Mouse (Mus musculus) MEL (cell line): Measurements from ENCODE around the gene Asah2. TPM values are rescaled to one million over a fixed set of nuclear protein-coding genes. Genes with fewer than 3 reads are reported as not detected.

ENCODE experiments used
- DNase-seq: peaks from one replicate; pipeline ENCODE4 v3.0.0; 2011; ENCODE audit warnings: low read depth, low spot score
- H3K27ac ChIP-seq: 2 replicates; pipeline ENCODE4 v1.5.1; 2012; ENCODE audit warnings: low read depth, mild to moderate bottlenecking, control low read depth, low read length, moderate library complexity; ENCODE audit not compliant: control insufficient read depth
- H3K27me3 ChIP-seq, 2 experiments: fragments of 150-350 bp in 1 of 2; sonication (generic) in 1 of 2; 2 replicates each; pipeline ENCODE4 v1.6.1; 2012; ENCODE audit warnings: low read length in 2 of 2, mild to moderate bottlenecking in 2 of 2, improper control_type of control experiment in 1 of 2, moderate library complexity in 1 of 2; ENCODE audit not compliant: insufficient read depth in 2 of 2, control insufficient read depth in 1 of 2
- H3K36me3 ChIP-seq, 2 experiments: 2 replicates each; pipeline ENCODE4 v1.6.1; 2012 to 2014; ENCODE audit warnings: low read length in 2 of 2, improper control_type of control experiment in 1 of 2, inconsistent platforms in 1 of 2, mild to moderate bottlenecking in 1 of 2; ENCODE audit not compliant: insufficient read depth in 2 of 2, control insufficient read depth in 1 of 2
- H3K4me1 ChIP-seq, 2 experiments: fragments of 150-350 bp in 1 of 2; sonication (generic) in 1 of 2; 2 replicates each; pipeline ENCODE4 v1.6.1; 2012; ENCODE audit warnings: low read length in 2 of 2, improper control_type of control experiment in 1 of 2, mild to moderate bottlenecking in 1 of 2; ENCODE audit not compliant: insufficient read depth in 2 of 2, control insufficient read depth in 1 of 2
- H3K4me3 ChIP-seq, 2 experiments: fragments of 150-350 bp in 1 of 2; sonication (generic) in 1 of 2; 2 replicates each; pipeline ENCODE4 v1.5.1; 2012; ENCODE audit warnings: low read depth in 2 of 2, low read length in 2 of 2, mild to moderate bottlenecking in 2 of 2, moderate library complexity in 2 of 2, control low read depth in 1 of 2, improper control_type of control experiment in 1 of 2; ENCODE audit not compliant: control insufficient read depth in 1 of 2, insufficient read depth in 1 of 2
- H3K79me2 ChIP-seq: 2 replicates; pipeline ENCODE4 v1.6.1; 2012; ENCODE audit warnings: mild to moderate bottlenecking, low read length, moderate library complexity; ENCODE audit not compliant: control insufficient read depth, poor library complexity, insufficient read depth
- H3K9ac ChIP-seq: 2 replicates; pipeline ENCODE4 v1.6.1; 2012; ENCODE audit warnings: low read depth, mild to moderate bottlenecking, control low read depth, low read length, moderate library complexity; ENCODE audit not compliant: control insufficient read depth, poor library complexity, severe bottlenecking
- H3K9me3 ChIP-seq: fragments of 150-350 bp; sonication (generic); replicated peaks from 2 replicates; pipeline ENCODE4 v1.6.1; 2012; ENCODE audit warnings: mild to moderate bottlenecking, low read length, improper control_type of control experiment, moderate library complexity; ENCODE audit not compliant: insufficient read depth
- BHLHE40 ChIP-seq: IDR thresholded peaks from 2 replicates; pipeline ENCODE4 v1.6.1; 2012; ENCODE audit warnings: low read depth, mild to moderate bottlenecking, inconsistent platforms, low read length, improper control_type of control experiment, borderline replicate concordance
- CHD2 ChIP-seq: IDR thresholded peaks from 2 replicates; pipeline ENCODE4 v1.6.1; 2011; ENCODE audit warnings: low read length, improper control_type of control experiment
- CTCF ChIP-seq, 3 experiments: IDR thresholded peaks in 2 of 3; conservative IDR thresholded peaks in 1 of 3; 2 replicates each; pipeline ENCODE4 v1.5.1; 2011 to 2012; ENCODE audit warnings: low read length in 3 of 3, low read depth in 2 of 3, mild to moderate bottlenecking in 2 of 3, improper control_type of control experiment in 1 of 3, inconsistent platforms in 1 of 3, mixed read lengths in 1 of 3, moderate library complexity in 1 of 3; ENCODE audit not compliant: control insufficient read depth in 1 of 3, insufficient read depth in 1 of 3, poor library complexity in 1 of 3, severe bottlenecking in 1 of 3
- EP300 ChIP-seq, 2 experiments: IDR thresholded peaks; 2 replicates each; pipeline ENCODE4 v1.6.1; 2011; ENCODE audit warnings: improper control_type of control experiment in 2 of 2, low read length in 2 of 2, low read depth in 1 of 2, mild to moderate bottlenecking in 1 of 2
- ETS1 ChIP-seq: IDR thresholded peaks from 2 replicates; pipeline ENCODE4 v1.6.1; 2012; ENCODE audit warnings: low read depth, mild to moderate bottlenecking, inconsistent platforms, low read length, improper control_type of control experiment, moderate library complexity
- GABPA ChIP-seq: IDR thresholded peaks from 2 replicates; pipeline ENCODE4 v1.6.1; 2012; ENCODE audit warnings: low read depth, mild to moderate bottlenecking, inconsistent platforms, low read length, improper control_type of control experiment, moderate library complexity
- GATA1 ChIP-seq: IDR thresholded peaks from 2 replicates; pipeline ENCODE4 v1.6.1; 2011; ENCODE audit warnings: low read depth, low read length, improper control_type of control experiment
- HCFC1 ChIP-seq: IDR thresholded peaks from 2 replicates; pipeline ENCODE4 v1.6.1; 2012; ENCODE audit warnings: low read depth, mild to moderate bottlenecking, inconsistent platforms, low read length, improper control_type of control experiment, moderate library complexity
- JUND ChIP-seq: IDR thresholded peaks from 2 replicates; pipeline ENCODE4 v1.6.1; 2011; ENCODE audit warnings: low read depth, mild to moderate bottlenecking, improper control_type of control experiment, low read length
- KAT2A ChIP-seq: conservative IDR thresholded peaks from 2 replicates; pipeline ENCODE4 v1.6.1; 2012; ENCODE audit warnings: low read depth, low read length, improper control_type of control experiment, inconsistent platforms
- MAFK ChIP-seq: IDR thresholded peaks from 2 replicates; pipeline ENCODE4 v1.6.1; 2011; ENCODE audit warnings: low read depth, mild to moderate bottlenecking, low read length, improper control_type of control experiment, borderline replicate concordance
- MAZ ChIP-seq: IDR thresholded peaks from 2 replicates; pipeline ENCODE4 v1.6.1; 2012; ENCODE audit warnings: low read depth, mild to moderate bottlenecking, inconsistent platforms, low read length, improper control_type of control experiment
- MEF2A ChIP-seq: IDR thresholded peaks from 2 replicates; pipeline ENCODE4 v1.6.1; 2014; ENCODE audit warnings: low read depth, mild to moderate bottlenecking, inconsistent platforms, low read length, improper control_type of control experiment; ENCODE audit not compliant: poor library complexity, insufficient replicate concordance, severe bottlenecking; ENCODE audit errors: extremely low read depth
- MXI1 ChIP-seq: IDR thresholded peaks from 2 replicates; pipeline ENCODE4 v1.6.1; 2011; ENCODE audit warnings: mild to moderate bottlenecking, low read depth, low read length, improper control_type of control experiment
- NRF1 ChIP-seq: IDR thresholded peaks from 2 replicates; pipeline ENCODE4 v1.6.1; 2014; ENCODE audit warnings: low read depth, mild to moderate bottlenecking, inconsistent platforms, low read length, improper control_type of control experiment, moderate library complexity; ENCODE audit not compliant: poor library complexity, insufficient read depth, severe bottlenecking
- POLR2A ChIP-seq, 2 experiments: IDR thresholded peaks; 2 replicates each; pipeline ENCODE4 v1.6.1; 2011 to 2012; ENCODE audit warnings: low read length in 2 of 2, mild to moderate bottlenecking in 2 of 2, control low read depth in 1 of 2, improper control_type of control experiment in 1 of 2, low read depth in 1 of 2, moderate library complexity in 1 of 2; ENCODE audit not compliant: control insufficient read depth in 1 of 2, insufficient read depth in 1 of 2, poor library complexity in 1 of 2
- POLR2AphosphoS2 ChIP-seq: IDR thresholded peaks from 2 replicates; pipeline ENCODE4 v1.6.1; 2011; ENCODE audit warnings: low read length, improper control_type of control experiment
- POLR2AphosphoS5 ChIP-seq: IDR thresholded peaks from 2 replicates; pipeline ENCODE4 v1.6.1; 2012; ENCODE audit warnings: low read depth, borderline replicate concordance, mild to moderate bottlenecking, inconsistent platforms, low read length, moderate library complexity, mixed read lengths
- RAD21 ChIP-seq: IDR thresholded peaks from 2 replicates; pipeline ENCODE4 v1.6.1; 2011; ENCODE audit warnings: mild to moderate bottlenecking, low read depth, low read length, improper control_type of control experiment
- TAL1 ChIP-seq: IDR thresholded peaks from 2 replicates; pipeline ENCODE4 v1.6.1; 2012; ENCODE audit warnings: mild to moderate bottlenecking, inconsistent platforms, low read length, moderate library complexity, mixed read lengths
- TBP ChIP-seq: IDR thresholded peaks from 2 replicates; pipeline ENCODE4 v1.8.0; 2011; ENCODE audit warnings: low read depth, low read length, improper control_type of control experiment
- TCF12 ChIP-seq: IDR thresholded peaks from 2 replicates; pipeline ENCODE4 v1.6.1; 2014; ENCODE audit warnings: low read depth, mild to moderate bottlenecking, inconsistent platforms, low read length, improper control_type of control experiment, moderate library complexity
- UBTF ChIP-seq: IDR thresholded peaks from 2 replicates; pipeline ENCODE4 v1.6.1; 2012; ENCODE audit warnings: low read depth, mild to moderate bottlenecking, inconsistent platforms, low read length, improper control_type of control experiment, moderate library complexity, borderline replicate concordance; ENCODE audit not compliant: insufficient read depth
- USF1 ChIP-seq: IDR thresholded peaks from 2 replicates; pipeline ENCODE4 v1.6.1; 2014; ENCODE audit warnings: low read depth, mild to moderate bottlenecking, inconsistent platforms, low read length, improper control_type of control experiment, moderate library complexity
- USF2 ChIP-seq, 2 experiments: IDR thresholded peaks; 2 replicates each; pipeline ENCODE4 v1.6.1; 2011 to 2012; ENCODE audit warnings: improper control_type of control experiment in 2 of 2, low read length in 2 of 2, borderline replicate concordance in 1 of 2, inconsistent platforms in 1 of 2, low read depth in 1 of 2, mild to moderate bottlenecking in 1 of 2; ENCODE audit not compliant: insufficient read depth in 1 of 2
- ZC3H11A ChIP-seq: IDR thresholded peaks from 2 replicates; pipeline ENCODE4 v1.6.1; 2012; ENCODE audit warnings: low read depth, mild to moderate bottlenecking, inconsistent platforms, low read length, improper control_type of control experiment
- ZKSCAN1 ChIP-seq: IDR thresholded peaks from 2 replicates; pipeline ENCODE4 v1.6.1; 2012; ENCODE audit warnings: low read depth, mild to moderate bottlenecking, inconsistent platforms, low read length, improper control_type of control experiment, moderate library complexity
- ZNF384 ChIP-seq: IDR thresholded peaks from 2 replicates; pipeline ENCODE4 v1.6.1; 2012; ENCODE audit warnings: low read depth, mild to moderate bottlenecking, inconsistent platforms, low read length, improper control_type of control experiment
- polyA plus RNA-seq, 2 experiments: library from polyadenylated mRNA; stranded (reverse) in 1 of 2; unstranded in 1 of 2; fragments of >175 nt in 1 of 2; fragments of >200 nt in 1 of 2; gene quantifications; 2 replicates each; pipeline versions ENCODE4 v1.2.1 to v1.2.4; 2012; ENCODE audit warnings: low replicate concordance in 2 of 2, low read depth in 1 of 2; ENCODE audit not compliant: insufficient read length in 2 of 2, insufficient read depth in 1 of 2, missing spikeins in 1 of 2
- total RNA-seq: library from RNA; depleted of rRNA; stranded (reverse); fragments of 300-350 nt; gene quantifications from 2 replicates; pipeline ENCODE4 v1.2.3, GENCODE M21; 2012

Asah2 gene
- total and polyA plus RNA-seq, 3 experiments = 0.58 to 1.3 TPM; not detected in 1

DNA sequence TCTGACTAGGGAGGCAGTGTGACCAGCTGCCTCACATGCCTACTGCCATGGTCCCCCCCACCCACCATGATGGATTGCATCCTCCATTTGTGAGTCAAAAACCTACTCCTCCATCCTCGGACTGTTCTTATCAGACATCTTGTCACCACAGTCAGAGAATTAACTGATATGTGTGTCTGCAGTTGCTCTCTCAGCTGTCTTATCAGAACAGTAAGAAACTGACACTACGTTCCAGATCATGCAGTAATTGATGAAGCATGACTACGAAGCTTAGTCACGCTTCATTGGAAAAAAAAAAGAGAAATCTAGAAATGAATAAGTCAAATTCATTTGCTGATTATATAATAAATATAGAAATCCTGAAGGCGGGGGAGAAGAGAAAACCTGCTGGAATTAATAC lies 105.4 kb downstream of the Asah2 start:
- H3K9me3 ChIP-seq = no peaks in the 10 kb centered on the region
- no peaks in the 10 kb centered on the region for H3K79me2 ChIP-seq
- H3K4me1 ChIP-seq = peaks cover 0 to 10% of the 10 kb centered on the region in 2 experiments; a peak in 1 of 4 replicates
- no peak overlapping the region for H3K9ac ChIP-seq
- peaks cover 0 to 4% of the 10 kb centered on the region in 2 experiments; a peak in 1 of 4 replicates for H3K36me3 ChIP-seq
- no peak overlapping the region for H3K27ac ChIP-seq
- no peak overlapping the region for H3K4me3 ChIP-seq
- no peaks in the 10 kb centered on the region for H3K27me3 ChIP-seq
- peak; percentile 8 for DNase-seq
- TF ChIP-seq TBP = no peak
- TF ChIP-seq TCF12 = no peak
- no peak for TF ChIP-seq MEF2A
- TF ChIP-seq USF1 = no peak
- no peak for TF ChIP-seq POLR2AphosphoS2
- TF ChIP-seq ETS1 = 0 out of 2 replicates have a peak, but pooled peaks have one; percentile 45
- TF ChIP-seq USF2 (IDR thresholded peaks at IDR 0.05; ENCODE audit: borderline replicate concordance in 1 of 2, insufficient read depth in 1 of 2, low read depth in 1 of 2, low read length in 2 of 2) = no peak
- TF ChIP-seq HCFC1 = no peak
- TF ChIP-seq MAZ = no peak
- no peak for TF ChIP-seq JUND
- TF ChIP-seq TAL1 = no peak
- TF ChIP-seq MXI1 = no peak
- peak in 1 of 2 experiments; percentile 60; a peak in 2 of 4 replicates for TF ChIP-seq EP300 (IDR thresholded peaks at IDR 0.05; ENCODE audit: low read depth in 1 of 2, low read length in 2 of 2)
- TF ChIP-seq ZKSCAN1 = no peak
- peak; percentile 51; the same call in 1 of the 2 replicates for TF ChIP-seq GATA1
- TF ChIP-seq GABPA = no peak
- no peak for TF ChIP-seq ZC3H11A
- no peak for TF ChIP-seq KAT2A
- TF ChIP-seq CTCF (IDR thresholded peaks at IDR 0.05 in 2 of 3, conservative IDR thresholded peaks at IDR 0.05 in 1 of 3; ENCODE audit: control insufficient read depth in 1 of 3, insufficient read depth in 1 of 3, low read depth in 2 of 3, low read length in 3 of 3, poor library complexity in 1 of 3, severe bottlenecking in 1 of 3) = no peak
- no peak for TF ChIP-seq RAD21

- Histone ChIP-seq H3K27me3 (no peaks in the 10 kb centered on the region), H3K36me3 (no peaks in the 10 kb centered on the region), H3K9me3 (no peaks in the 10 kb centered on the region), H3K27ac (no peak overlapping the region), H3K4me3 (no peak overlapping the region), H3K4me1 (peaks cover 0 to 4% of the 10 kb centered on the region in 2 experiments; a peak in 1 of 4 replicates), H3K79me2 (no peaks in the 10 kb centered on the region), H3K9ac (no peak overlapping the region)
- no peak for DNase-seq
- no peak for TF ChIP-seq MXI1
- no peak for TF ChIP-seq EP300 (IDR thresholded peaks at IDR 0.05; ENCODE audit: low read depth in 1 of 2, low read length in 2 of 2)
- no peak for TF ChIP-seq CHD2
- TF ChIP-seq POLR2AphosphoS2 = no peak
- TF ChIP-seq ZC3H11A = no peak
- no peak for TF ChIP-seq ETS1
- no peak for TF ChIP-seq NRF1
- no peak for TF ChIP-seq POLR2A (IDR thresholded peaks at IDR 0.05; ENCODE audit: control insufficient read depth in 1 of 2, insufficient read depth in 1 of 2, low read depth in 1 of 2, low read length in 2 of 2, poor library complexity in 1 of 2)
- TF ChIP-seq BHLHE40 = no peak
- TF ChIP-seq ZNF384 = no peak
- no peak for TF ChIP-seq RAD21
- TF ChIP-seq KAT2A = no peak
- no peak for TF ChIP-seq MAFK
- no peak for TF ChIP-seq GABPA
- TF ChIP-seq POLR2AphosphoS5 = no peak
- no peak for TF ChIP-seq UBTF
- no peak for TF ChIP-seq USF1
These were observed 111.1 kb downstream of the Asah2 start for GRCm38 (mm10) chr19:31996916-31997315.
